ENCODE assay signal across 13 mouse cellular contexts in the genomic region with DNA sequence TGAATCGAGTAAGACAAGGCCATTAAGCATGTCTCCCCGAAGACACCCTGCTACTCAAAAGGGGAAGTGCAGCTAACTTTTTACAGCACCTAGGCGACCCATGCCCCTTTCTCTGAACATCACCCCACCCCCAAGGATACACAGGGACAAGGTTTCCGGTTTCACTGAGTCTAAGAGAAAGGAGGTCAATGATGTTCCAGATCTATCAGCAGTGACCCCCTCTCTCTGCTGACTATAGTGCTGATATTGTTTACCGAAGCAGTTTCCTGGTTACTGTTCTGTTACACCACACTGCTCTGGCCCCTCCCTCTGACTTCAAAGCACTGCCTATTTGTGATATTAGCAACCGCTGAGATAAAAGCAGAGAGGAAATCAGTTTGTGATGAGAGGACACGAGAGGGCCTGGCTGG.
DNase-seq lines count a peak whose midpoint lies in the region; ATAC-seq lines count a peak whose summit lies in the region.
"Had no signal": no experiment of that assay in that cellular context is flagged by ENCODE, and none has a peak within 500 bp of the region (broad histone marks: within the 10 kb centered on the region; RNA-seq: fewer than 3 reads in every experiment).

No protein-coding gene starts in this region.

- WGBS in neural tube, embryonic 13.5 days: 18% methylated on average over 7 of the region's 7 CpGs
- WGBS in neural tube, embryonic 15.5 days: 21% methylated on average over 7 of the region's 7 CpGs
- 2% methylated on average over 7 of the region's 7 CpGs for WGBS in liver, embryonic 16.5 days (ENCODE audit: insufficient replicate concordance)
- WGBS in hindbrain, embryonic 14.5 days: 50% methylated on average over 7 of the region's 7 CpGs

- no peak overlapping the region for H3K4me2 ChIP-seq in neural tube, embryonic 13.5 days
- H3K4me2 ChIP-seq in neural tube, embryonic 15.5 days: no peak overlapping the region
- no peak overlapping the region for H3K4me2 ChIP-seq in liver, embryonic 16.5 days (ENCODE audit: low read depth, low read length)
- H3K4me2 ChIP-seq in hindbrain, embryonic 14.5 days (replicated peaks): no peak overlapping the region

- no peaks in the 10 kb centered on the region; the same call in 1 of the 2 replicates for H3K4me1 ChIP-seq in neural tube, embryonic 13.5 days (replicated peaks)
- H3K4me1 ChIP-seq in neural tube, embryonic 15.5 days: 0 out of 2 replicates have a peak, but pooled peaks cover 6% of the 10 kb centered on the region
- no peaks in the 10 kb centered on the region for H3K4me1 ChIP-seq in liver, embryonic 16.5 days (ENCODE audit: control insufficient read depth, low read depth, low read length)
- H3K4me1 ChIP-seq in hindbrain, embryonic 14.5 days (replicated peaks; ENCODE audit: control insufficient read depth, insufficient read depth, low read length): peaks cover 4% of the 10 kb centered on the region; the same call in 1 of the 2 replicates

- H3K27ac ChIP-seq in neural tube, embryonic 13.5 days (replicated peaks): no peak overlapping the region
- H3K27ac ChIP-seq in neural tube, embryonic 15.5 days (replicated peaks): no peak overlapping the region
- no peak overlapping the region for H3K27ac ChIP-seq in liver, embryonic 16.5 days (ENCODE audit: low read length)
- no peak overlapping the region for H3K27ac ChIP-seq in hindbrain, embryonic 14.5 days
- H3K27ac ChIP-seq: stomach, postnatal 0 days had no signal

- DNase-seq in embryo, embryonic 10 days (ENCODE audit: low spot score): peak; percentile 26
- DNase-seq in embryo, embryonic 9.5 days (ENCODE audit: extremely low spot score): no peak
- DNase-seq in retina, postnatal 1 day: peak; percentile 64
- no peak for DNase-seq in cerebellum, postnatal 4 days (ENCODE audit: low spot score in 2 of 2)
- no peak for DNase-seq in hindbrain, embryonic 14.5 days (ENCODE audit: low spot score)
- DNase-seq: cerebellum, adult 8-10 months; kidney, adult 11 months; left cerebral cortex, postnatal 4 days had no signal

- peak; percentile 61; the same call in 1 of the 2 replicates for ATAC-seq in neural tube, embryonic 13.5 days (ENCODE audit: low read depth)
- ATAC-seq in neural tube, embryonic 15.5 days (ENCODE audit: low FRiP score): no peak
- peak; percentile 48; the same call in 1 of the 2 replicates for ATAC-seq in liver, embryonic 16.5 days (ENCODE audit: low read depth)
- ATAC-seq in hindbrain, embryonic 14.5 days (ENCODE audit: low FRiP score): no peak; the same call in 1 of the 2 replicates
- ATAC-seq: midbrain, embryonic 16.5 days had no signal

- no peaks in the 10 kb centered on the region for H3K9me3 ChIP-seq in neural tube, embryonic 13.5 days
- no peaks in the 10 kb centered on the region for H3K9me3 ChIP-seq in neural tube, embryonic 15.5 days (replicated peaks)
- H3K9me3 ChIP-seq in liver, embryonic 16.5 days (replicated peaks; ENCODE audit: control insufficient read depth, low read length): no peaks in the 10 kb centered on the region
- H3K9me3 ChIP-seq in hindbrain, embryonic 14.5 days (ENCODE audit: control insufficient read depth, low read length): no peaks in the 10 kb centered on the region

- H3K27me3 ChIP-seq in neural tube, embryonic 13.5 days: no peaks in the 10 kb centered on the region
- H3K27me3 ChIP-seq in neural tube, embryonic 15.5 days (replicated peaks): no peaks in the 10 kb centered on the region; the same call in 1 of the 2 replicates
- no peaks in the 10 kb centered on the region for H3K27me3 ChIP-seq in liver, embryonic 16.5 days (ENCODE audit: control insufficient read depth, insufficient read depth, low read depth, low read length)
- no peaks in the 10 kb centered on the region for H3K27me3 ChIP-seq in hindbrain, embryonic 14.5 days (ENCODE audit: control insufficient read depth, insufficient read depth, low read length)

- no peak overlapping the region for H3K4me3 ChIP-seq in neural tube, embryonic 13.5 days
- no peak overlapping the region for H3K4me3 ChIP-seq in neural tube, embryonic 15.5 days (replicated peaks)
- no peak overlapping the region for H3K4me3 ChIP-seq in liver, embryonic 16.5 days (ENCODE audit: low read depth, low read length)
- no peak overlapping the region for H3K4me3 ChIP-seq in hindbrain, embryonic 14.5 days (replicated peaks; ENCODE audit: low read length)

- H3K36me3 ChIP-seq in neural tube, embryonic 13.5 days: no peaks in the 10 kb centered on the region
- no peaks in the 10 kb centered on the region for H3K36me3 ChIP-seq in neural tube, embryonic 15.5 days
- no peaks in the 10 kb centered on the region for H3K36me3 ChIP-seq in liver, embryonic 16.5 days (ENCODE audit: control insufficient read depth, insufficient read depth)
- no peaks in the 10 kb centered on the region for H3K36me3 ChIP-seq in hindbrain, embryonic 14.5 days (replicated peaks; ENCODE audit: control insufficient read depth, insufficient read depth)

- H3K9ac ChIP-seq in neural tube, embryonic 13.5 days: no peak overlapping the region
- no peak overlapping the region for H3K9ac ChIP-seq in neural tube, embryonic 15.5 days (replicated peaks)
- no peak overlapping the region for H3K9ac ChIP-seq in liver, embryonic 16.5 days (ENCODE audit: low read depth, low read length)
- H3K9ac ChIP-seq in hindbrain, embryonic 14.5 days: no peak overlapping the region

Comparison
In these comparisons a context has a peak if more than half of its experiments do, and no peak if none do; other contexts are left out.
1. DNase-seq: peak in embryo, embryonic 10 days (single experiment) and retina, postnatal 1 day (single experiment); none in embryo, embryonic 9.5 days (single experiment), cerebellum, postnatal 4 days (0 of 2) and hindbrain, embryonic 14.5 days (single experiment).
2. ATAC-seq: peak in neural tube, embryonic 13.5 days (single experiment) and liver, embryonic 16.5 days (single experiment); none in neural tube, embryonic 15.5 days (single experiment) and hindbrain, embryonic 14.5 days (single experiment).